In genomic region chr7:126576946-126577345, GRCm38 (mm10) we compare ENCODE assay signal across 9 mouse cellular contexts. TPM values are rescaled to one million over a fixed set of nuclear protein-coding genes. Genes with fewer than 3 reads are reported as not detected.
DNase-seq lines count a peak whose midpoint lies in the region; ATAC-seq and TF ChIP-seq lines count a peak whose summit lies in the region.
"Had no signal": no experiment of that assay in that cellular context is flagged by ENCODE, and none has a peak within 500 bp of the region (broad histone marks: within the 10 kb centered on the region; RNA-seq: fewer than 3 reads in every experiment).

No protein-coding gene starts in this region.

- TF ChIP-seq POLR2A in bone marrow macrophage, adult 2 months (IDR thresholded peaks at IDR 0.05; ENCODE audit: borderline replicate concordance, low read depth, low read length), result no peak

- H3K4me2 ChIP-seq in forebrain, postnatal 0 days (ENCODE audit: low read depth), result no peak overlapping the region
- no peak overlapping the region for H3K4me2 ChIP-seq in forebrain, embryonic 15.5 days (replicated peaks)
- no peak overlapping the region for H3K4me2 ChIP-seq in neural tube, embryonic 15.5 days

- H3K27me3 ChIP-seq in forebrain, postnatal 0 days (ENCODE audit: insufficient read depth, low read length), result no peaks in the 10 kb centered on the region
- no peaks in the 10 kb centered on the region for H3K27me3 ChIP-seq in forebrain, embryonic 15.5 days
- no peaks in the 10 kb centered on the region for H3K27me3 ChIP-seq in neural tube, embryonic 15.5 days (replicated peaks)

- DNase-seq in forebrain, postnatal 0 days, result peak; percentile 63
- peak; percentile 57 for DNase-seq in neural tube, embryonic 10.5 days (ENCODE audit: extremely low spot score, low spot score)
- DNase-seq in kidney, postnatal 10 days, result peak; percentile 77
- DNase-seq in natural killer cell, adult 2 months (ENCODE audit: low spot score in 2 of 2), result peak; percentile 44 to 57
- DNase-seq in urinary bladder, postnatal 10 days (ENCODE audit: low spot score), result no peak

- peaks cover 16% of the 10 kb centered on the region for H3K36me3 ChIP-seq in forebrain, postnatal 0 days (ENCODE audit: insufficient read depth)
- H3K36me3 ChIP-seq in forebrain, embryonic 15.5 days, result peaks cover 24% of the 10 kb centered on the region
- H3K36me3 ChIP-seq in neural tube, embryonic 15.5 days, result peaks cover 40% of the 10 kb centered on the region

- no peaks in the 10 kb centered on the region for H3K9me3 ChIP-seq in forebrain, postnatal 0 days (ENCODE audit: low read length)
- H3K9me3 ChIP-seq in forebrain, embryonic 15.5 days, result no peaks in the 10 kb centered on the region
- no peaks in the 10 kb centered on the region for H3K9me3 ChIP-seq in neural tube, embryonic 15.5 days (replicated peaks)

- TF ChIP-seq CTCF in forebrain, postnatal 0 days (IDR thresholded peaks at IDR 0.05; ENCODE audit: low read depth), result peak; percentile 69
- TF ChIP-seq CTCF in bone marrow macrophage, adult 2 months (IDR thresholded peaks at IDR 0.05; ENCODE audit: low read depth, low read length), result peak; percentile 61

- no peak for ATAC-seq in forebrain, postnatal 0 days
- ATAC-seq in forebrain, embryonic 15.5 days (replicated peaks), result no peak
- ATAC-seq in neural tube, embryonic 15.5 days (ENCODE audit: low FRiP score), result no peak

- 51% methylated on average over 8 of the region's 8 CpGs for WGBS in forebrain, postnatal 0 days
- 50% methylated on average over 8 of the region's 8 CpGs for WGBS in forebrain, embryonic 15.5 days
- WGBS in neural tube, embryonic 15.5 days, result 53% methylated on average over 8 of the region's 8 CpGs

- no peak overlapping the region for H3K9ac ChIP-seq in forebrain, postnatal 0 days
- H3K9ac ChIP-seq in forebrain, embryonic 15.5 days (replicated peaks), result no peak overlapping the region
- no peak overlapping the region for H3K9ac ChIP-seq in neural tube, embryonic 15.5 days (replicated peaks)

- no peak overlapping the region for H3K27ac ChIP-seq in forebrain, postnatal 0 days (ENCODE audit: low read depth, low read length)
- H3K27ac ChIP-seq in forebrain, embryonic 15.5 days (replicated peaks), result no peak overlapping the region
- no peak overlapping the region for H3K27ac ChIP-seq in neural tube, embryonic 15.5 days (replicated peaks)
- no peak overlapping the region for H3K27ac ChIP-seq in bone marrow macrophage, adult 2 months (ENCODE audit: insufficient read depth, low read depth, low read length)

- no peak overlapping the region for H3K4me3 ChIP-seq in forebrain, postnatal 0 days (ENCODE audit: low read depth, low read length)
- no peak overlapping the region for H3K4me3 ChIP-seq in forebrain, embryonic 15.5 days
- no peak overlapping the region for H3K4me3 ChIP-seq in neural tube, embryonic 15.5 days (replicated peaks)
- H3K4me3 ChIP-seq in bone marrow macrophage, adult 2 months (ENCODE audit: insufficient read depth, low read length), result no peak overlapping the region

- peaks cover 2% of the 10 kb centered on the region for H3K4me1 ChIP-seq in forebrain, postnatal 0 days (ENCODE audit: insufficient read depth)
- peaks cover 6% of the 10 kb centered on the region for H3K4me1 ChIP-seq in forebrain, embryonic 15.5 days
- H3K4me1 ChIP-seq in neural tube, embryonic 15.5 days, result peaks cover 15% of the 10 kb centered on the region
- H3K4me1 ChIP-seq in bone marrow macrophage, adult 2 months (ENCODE audit: control insufficient read depth, insufficient read depth, low read length), result peaks cover 6% of the 10 kb centered on the region

RNA-seq across cellular contexts. Expression of gene Apobr, which starts 7.8 kb away (rescaled TPM):
- total RNA-seq in forebrain, postnatal 0 days (2014; rRNA removed), result 0.08 and 0.33 TPM in 2 replicates
- 0.16 and 0.39 TPM in 2 replicates for polyA plus RNA-seq in forebrain, postnatal 0 days (2015; fragmentation: Nextera tagmentation; extraction: Ambion mirVana)
- polyA plus RNA-seq in forebrain, embryonic 15.5 days (2015; fragmentation: Nextera tagmentation; extraction: Ambion mirVana), result 0.25 and 0.32 TPM in 2 replicates
- polyA plus RNA-seq in neural tube, embryonic 15.5 days (2015; fragmentation: Nextera tagmentation; extraction: Ambion mirVana), result 0.22 and 1.3 TPM in 2 replicates
- polyA plus RNA-seq in bone marrow macrophage, adult 2 months (2012; ENCODE audit: insufficient read depth, insufficient read length, missing spikeins), result 83.3 and 84.3 TPM in 2 replicates

RNA-seq across cellular contexts. Expression of gene Cln3, which starts 8.7 kb away (rescaled TPM):
- 26.9 and 29.0 TPM in 2 replicates for total RNA-seq in forebrain, postnatal 0 days (2014; rRNA removed)
- 22.1 and 23.8 TPM in 2 replicates for polyA plus RNA-seq in forebrain, postnatal 0 days (2015; fragmentation: Nextera tagmentation; extraction: Ambion mirVana)
- 31.7 and 34.3 TPM in 2 replicates for polyA plus RNA-seq in forebrain, embryonic 15.5 days (2015; fragmentation: Nextera tagmentation; extraction: Ambion mirVana)
- polyA plus RNA-seq in neural tube, embryonic 15.5 days (2015; fragmentation: Nextera tagmentation; extraction: Ambion mirVana), result 32.6 and 32.7 TPM in 2 replicates
- 219 and 238 TPM in 2 replicates for polyA plus RNA-seq in bone marrow macrophage, adult 2 months (2012; ENCODE audit: insufficient read depth, insufficient read length, missing spikeins)

RNA-seq across cellular contexts. Expression of gene Eif3c, which starts 10.7 kb away (rescaled TPM):
- total RNA-seq in forebrain, postnatal 0 days (2014; rRNA removed), result 113 and 137 TPM in 2 replicates
- 200 and 205 TPM in 2 replicates for polyA plus RNA-seq in forebrain, postnatal 0 days (2015; fragmentation: Nextera tagmentation; extraction: Ambion mirVana)
- polyA plus RNA-seq in forebrain, embryonic 15.5 days (2015; fragmentation: Nextera tagmentation; extraction: Ambion mirVana), result 196 TPM in 2 replicates
- polyA plus RNA-seq in neural tube, embryonic 15.5 days (2015; fragmentation: Nextera tagmentation; extraction: Ambion mirVana), result 178 and 194 TPM in 2 replicates
- polyA plus RNA-seq in bone marrow macrophage, adult 2 months (2012; ENCODE audit: insufficient read depth, insufficient read length, missing spikeins), result 142 and 148 TPM in 2 replicates

RNA-seq across cellular contexts. Expression of gene Il27, which starts 17.8 kb away (rescaled TPM):
- total RNA-seq in forebrain, postnatal 0 days (2014; rRNA removed), result not detected in 2 replicates
- polyA plus RNA-seq in forebrain, postnatal 0 days (2015; fragmentation: Nextera tagmentation; extraction: Ambion mirVana), result not detected in 2 replicates
- polyA plus RNA-seq in forebrain, embryonic 15.5 days (2015; fragmentation: Nextera tagmentation; extraction: Ambion mirVana), result not detected in 2 replicates
- not detected in 2 replicates for polyA plus RNA-seq in neural tube, embryonic 15.5 days (2015; fragmentation: Nextera tagmentation; extraction: Ambion mirVana)
- 2.9 and 3.3 TPM in 2 replicates for polyA plus RNA-seq in bone marrow macrophage, adult 2 months (2012; ENCODE audit: insufficient read depth, insufficient read length, missing spikeins)
- total RNA-seq: layer of hippocampus, postnatal 14 days had no signal

RNA-seq across cellular contexts. Expression of gene Nupr1, which starts 53.7 kb away (rescaled TPM):
- total RNA-seq in forebrain, postnatal 0 days (2014; rRNA removed), result 4.8 and 7.3 TPM in 2 replicates
- 15.5 and 18.0 TPM in 2 replicates for polyA plus RNA-seq in forebrain, postnatal 0 days (2015; fragmentation: Nextera tagmentation; extraction: Ambion mirVana)
- 4.9 and 5.9 TPM in 2 replicates for polyA plus RNA-seq in forebrain, embryonic 15.5 days (2015; fragmentation: Nextera tagmentation; extraction: Ambion mirVana)
- 12.4 and 13.9 TPM in 2 replicates for polyA plus RNA-seq in neural tube, embryonic 15.5 days (2015; fragmentation: Nextera tagmentation; extraction: Ambion mirVana)
- 34.9 and 41.2 TPM in 2 replicates for polyA plus RNA-seq in bone marrow macrophage, adult 2 months (2012; ENCODE audit: insufficient read depth, insufficient read length, missing spikeins)

Comparison
In these comparisons a context has a peak if more than half of its experiments do, and no peak if none do; other contexts are left out.
1. RNA of gene Apobr, which starts 7.8 kb away (polyA plus RNA-seq): 83.3 to 84.3 TPM in bone marrow macrophage, adult 2 months; 0.16 to 0.39 TPM in forebrain, postnatal 0 days, 0.25 to 0.32 TPM in forebrain, embryonic 15.5 days and 0.22 to 1.3 TPM in neural tube, embryonic 15.5 days; every median in the first group is over 10 times any median in the second.